17 mouse cellular contexts compared by ENCODE assay signal in the genomic region with DNA sequence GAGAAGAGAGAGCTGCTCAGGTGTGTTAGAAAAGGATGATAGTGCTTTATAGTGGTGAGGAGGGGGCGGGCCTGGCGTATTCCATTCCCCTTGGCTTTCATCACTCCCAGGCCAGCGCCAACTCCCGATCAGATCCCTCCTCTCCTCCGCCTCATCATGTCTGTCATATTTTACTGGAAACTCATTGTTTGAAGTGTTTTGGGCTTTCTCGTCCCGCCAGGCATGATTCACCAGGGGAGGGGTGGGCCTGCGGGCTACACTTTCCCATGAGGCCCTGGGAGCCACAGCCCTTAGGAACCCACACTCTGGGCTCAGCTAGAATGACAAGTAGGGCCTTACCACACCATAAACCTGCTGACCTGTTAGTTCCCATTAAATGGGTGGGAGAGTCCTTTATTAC. TPM values are rescaled to one million over a fixed set of nuclear protein-coding genes. Genes with fewer than 3 reads are reported as not detected.
A peak's percentile ranks its signal among the peaks of the same experiment; 100 is the strongest.
DNase-seq lines count a peak whose midpoint lies in the region; ATAC-seq and TF ChIP-seq lines count a peak whose summit lies in the region.
"Had no signal": no experiment of that assay in that cellular context is flagged by ENCODE, and none has a peak within 500 bp of the region (broad histone marks: within the 10 kb centered on the region; RNA-seq: fewer than 3 reads in every experiment).

Krt14 (minus strand) TSS at position 51 of the 400 bp plus-strand sequence.

- no peak for TF ChIP-seq POLR2A in limb, embryonic 14.5 days (IDR thresholded peaks at IDR 0.05; ENCODE audit: borderline replicate concordance, extremely low read depth, insufficient read depth, insufficient read length)

- H3K4me2 ChIP-seq in embryonic facial prominence, embryonic 13.5 days: peak within 1 kb of the TSS; percentile 35
- H3K4me2 ChIP-seq in limb, embryonic 14.5 days (replicated peaks; ENCODE audit: low read depth, low read length, severe bottlenecking): no peak within 1 kb of the TSS
- H3K4me2 ChIP-seq: hindbrain, embryonic 14.5 days; liver, embryonic 15.5 days had no signal

- H3K27me3 ChIP-seq in embryonic facial prominence, embryonic 13.5 days: no peaks in the 10 kb centered on the region
- no peaks in the 10 kb centered on the region for H3K27me3 ChIP-seq in limb, embryonic 14.5 days (ENCODE audit: control insufficient read depth, insufficient read depth, low read length)
- H3K27me3 ChIP-seq: liver, embryonic 15.5 days had no signal

- no peak for ATAC-seq in embryonic facial prominence, embryonic 13.5 days (ENCODE audit: insufficient number of reproducible peaks, insufficient read depth, low FRiP score, low TSS enrichment, low read depth)
- ATAC-seq in limb, embryonic 14.5 days (ENCODE audit: low FRiP score, low read depth): no peak
- ATAC-seq: midbrain, embryonic 16.5 days had no signal

- 71% methylated on average over 8 of the region's 8 CpGs for WGBS in embryonic facial prominence, embryonic 13.5 days
- WGBS in limb, embryonic 14.5 days: 71% methylated on average over 8 of the region's 8 CpGs

- peak; percentile 12 for DNase-seq in urinary bladder, postnatal 14 days (ENCODE audit: low spot score)
- DNase-seq in urinary bladder, adult 2 months (ENCODE audit: low spot score): no peak
- DNase-seq in limb, embryonic 14.5 days (ENCODE audit: low spot score): no peak
- DNase-seq in spleen, adult 12 weeks (ENCODE audit: low spot score): no peak
- DNase-seq in kidney, postnatal 36 days: no peak
- no peak for DNase-seq in testis, postnatal 14 days (ENCODE audit: low spot score)
- DNase-seq: cerebellum, postnatal 14 days; gastrocnemius, postnatal 14 days; heart, postnatal 14 days; kidney, adult 11 months; kidney, postnatal 10 days; lung, postnatal 14 days had no signal

- no peaks in the 10 kb centered on the region for H3K36me3 ChIP-seq in embryonic facial prominence, embryonic 13.5 days
- no peaks in the 10 kb centered on the region for H3K36me3 ChIP-seq in limb, embryonic 14.5 days (ENCODE audit: control insufficient read depth, insufficient read depth, low read length)
- H3K36me3 ChIP-seq: liver, embryonic 15.5 days had no signal

- H3K27ac ChIP-seq in embryonic facial prominence, embryonic 13.5 days: peak within 1 kb of the TSS; percentile 75
- H3K27ac ChIP-seq in limb, embryonic 14.5 days (replicated peaks; ENCODE audit: low read depth, low read length): no peak within 1 kb of the TSS
- H3K27ac ChIP-seq: hindbrain, embryonic 14.5 days; liver, embryonic 15.5 days had no signal

- peak within 1 kb of the TSS; percentile 31 for H3K4me3 ChIP-seq in embryonic facial prominence, embryonic 13.5 days
- H3K4me3 ChIP-seq in limb, embryonic 14.5 days (replicated peaks; ENCODE audit: low read length): peak within 1 kb of the TSS; percentile 21
- H3K4me3 ChIP-seq: liver, embryonic 15.5 days had no signal

- H3K9me3 ChIP-seq in embryonic facial prominence, embryonic 13.5 days: no peaks in the 10 kb centered on the region
- no peaks in the 10 kb centered on the region for H3K9me3 ChIP-seq in limb, embryonic 14.5 days (ENCODE audit: control insufficient read depth, low read length)
- H3K9me3 ChIP-seq: liver, embryonic 15.5 days had no signal

- no peaks in the 10 kb centered on the region for H3K4me1 ChIP-seq in embryonic facial prominence, embryonic 13.5 days
- H3K4me1 ChIP-seq in limb, embryonic 14.5 days (ENCODE audit: control insufficient read depth, insufficient read depth, low read length): no peaks in the 10 kb centered on the region
- H3K4me1 ChIP-seq: liver, embryonic 15.5 days had no signal

- peak within 1 kb of the TSS; percentile 55 for H3K9ac ChIP-seq in embryonic facial prominence, embryonic 13.5 days
- H3K9ac ChIP-seq in limb, embryonic 14.5 days (ENCODE audit: low read depth, low read length, severe bottlenecking): 0 out of 2 replicates have a peak within 1 kb of the TSS, but pooled peaks have one; percentile 12
- H3K9ac ChIP-seq: hindbrain, embryonic 14.5 days; liver, embryonic 15.5 days had no signal

RNA-seq across cellular contexts. Expression of gene Krt14, which starts in this region (rescaled TPM):
- polyA plus RNA-seq in urinary bladder, adult 2 months (2012; rRNA removed): 0.91 and 1.7 TPM in 2 replicates
- polyA plus RNA-seq in embryonic facial prominence, embryonic 13.5 days (2015; fragmentation: Nextera tagmentation; extraction: Ambion mirVana): 574 and 670 TPM in 2 replicates
- 238 and 293 TPM in 2 replicates for polyA plus RNA-seq in limb, embryonic 14.5 days (2012; rRNA removed)
- 480 and 495 TPM in 2 replicates for polyA plus RNA-seq in limb, embryonic 14.5 days (2014; fragmentation: Nextera tagmentation; extraction: Ambion mirVana)
- polyA plus RNA-seq: spleen, adult 2 months had no signal

Comparison
In these comparisons a context has a peak if more than half of its experiments do, and no peak if none do; other contexts are left out.
1. RNA of gene Krt14 (polyA plus RNA-seq): 574 to 670 TPM in embryonic facial prominence, embryonic 13.5 days and 238 to 495 TPM in limb, embryonic 14.5 days; 0.91 to 1.7 TPM in urinary bladder, adult 2 months; every median in the first group is over 10 times any median in the second.